Mouse (Mus musculus): ENCODE measurements around the gene Farp1.

DNA sequence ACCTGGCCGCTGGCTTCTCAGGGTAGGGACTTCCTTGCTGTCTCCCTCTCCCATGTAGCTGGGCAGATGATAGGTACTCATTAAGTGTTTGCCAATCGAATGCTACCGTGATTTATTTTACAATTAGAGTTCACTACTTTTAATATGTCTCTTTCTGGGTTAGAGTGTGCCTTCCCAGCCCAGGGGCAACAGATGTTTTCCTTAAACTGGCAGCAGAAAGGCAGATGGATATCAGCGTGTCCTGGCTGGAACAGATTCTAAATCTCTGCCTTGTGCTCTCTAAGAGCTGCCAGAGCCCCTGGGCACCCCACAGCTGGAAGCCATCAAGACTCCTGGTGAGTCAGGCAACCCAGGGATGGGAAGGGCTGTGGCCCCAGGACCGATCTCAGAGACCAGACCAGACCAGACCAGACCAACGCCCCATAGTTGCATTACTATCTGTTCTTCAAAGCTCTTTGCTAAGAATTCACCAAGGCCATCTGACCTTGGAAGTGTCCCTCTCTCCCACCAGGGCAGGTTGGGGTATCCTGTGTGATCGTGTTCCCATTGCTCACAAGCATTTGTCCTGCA, 69.8 kb downstream of the Farp1 start:
- TF ChIP-seq EP300 (IDR thresholded peaks at IDR 0.05; ENCODE audit: insufficient read depth, low read depth, low read length), result no peak
- TF ChIP-seq CTCF (IDR thresholded peaks at IDR 0.05), result no peak
- TF ChIP-seq POLR2A (IDR thresholded peaks at IDR 0.05; ENCODE audit: insufficient read depth, low read depth, low read length), result no peak

Data from heart, adult 2 months (tissue).